Mouse (Mus musculus) hindbrain, postnatal 0 days (tissue): ENCODE results near the gene Slc30a4. TPM values are rescaled to one million over a fixed set of nuclear protein-coding genes. Genes with fewer than 3 reads are reported as not detected.
A peak's percentile ranks its signal among the peaks of the same experiment; 100 is the strongest.

Experiments
- ATAC-seq: fragments of 200-750 bp; cut with Nextera tagmentation; 2 replicates; pipeline ENCODE4 v1.8.0; 2017; ENCODE audit warnings: mild to moderate bottlenecking, moderate TSS enrichment, moderate library complexity
- DNase-seq: peaks from one replicate; pipeline ENCODE4 v3.0.0-alpha.2; 2015; ENCODE audit warnings: low spot score
- H3K27ac ChIP-seq: fragments of 300-500 bp; sonication (generic); 2 replicates; pipeline ENCODE4 v1.5.1; 2014; ENCODE audit warnings: mild to moderate bottlenecking
- H3K27me3 ChIP-seq: fragments of 300-500 bp; sonication (generic); 2 replicates; pipeline ENCODE4 v1.6.1; 2014; ENCODE audit warnings: low read length, mixed read lengths; ENCODE audit not compliant: insufficient read depth
- H3K36me3 ChIP-seq: fragments of 300-500 bp; sonication (generic); 2 replicates; pipeline ENCODE4 v1.6.1; 2014; ENCODE audit warnings: low read length, mixed read lengths; ENCODE audit not compliant: insufficient read depth
- H3K4me1 ChIP-seq: fragments of 300-500 bp; sonication (generic); 2 replicates; pipeline ENCODE4 v1.6.1; 2014; ENCODE audit warnings: antibody characterized with exemption, low read length, mixed read lengths; ENCODE audit not compliant: insufficient read depth
- H3K4me2 ChIP-seq: fragments of 300-500 bp; sonication (generic); 2 replicates; pipeline ENCODE4 v1.6.1; 2014; ENCODE audit warnings: low read depth, mild to moderate bottlenecking, low read length, moderate library complexity, mixed read lengths
- H3K4me3 ChIP-seq: fragments of 300-500 bp; sonication (generic); 2 replicates; pipeline ENCODE4 v1.5.1; 2014; ENCODE audit warnings: low read length
- H3K9ac ChIP-seq: fragments of 300-500 bp; sonication (generic); replicated peaks from 2 replicates; pipeline ENCODE4 v1.6.1; 2014; ENCODE audit warnings: mild to moderate bottlenecking, low read length, moderate library complexity, mixed read lengths
- H3K9me3 ChIP-seq: fragments of 300-500 bp; sonication (generic); 2 replicates; pipeline ENCODE4 v1.6.1; 2016; ENCODE audit warnings: low read length, mixed read lengths
- CTCF ChIP-seq: IDR thresholded peaks from 2 replicates; pipeline ENCODE4 v1.5.1; 2016; ENCODE audit warnings: antibody characterized with exemption, control low read depth, low read depth
- WGBS: fragments of 180-500 bp; shearing (Covaris S2); extraction: QIAGEN DNeasy Blood & Tissue Kit; methylation state at CpG from one replicate; pipeline ENCODE4 v1.1.7; 2014; 5-methylcytosine and 5-hydroxymethylcytosine counted together
- polyA plus RNA-seq: library from polyadenylated mRNA; unstranded; fragments of >200 nt; fragmentation: Nextera tagmentation; extraction: Ambion mirVana; gene quantifications from 2 replicates; pipeline ENCODE4 v1.2.1, GENCODE M21; 2015
- total RNA-seq: library from RNA; depleted of rRNA; stranded (reverse); fragments of >200 nt; gene quantifications from 2 replicates; pipeline ENCODE4 v1.2.3, GENCODE M21; 2014

Gene Slc30a4
- total and polyA plus RNA-seq, 2 experiments from 2014 or later: 6.6 to 32.0 TPM

DNA sequence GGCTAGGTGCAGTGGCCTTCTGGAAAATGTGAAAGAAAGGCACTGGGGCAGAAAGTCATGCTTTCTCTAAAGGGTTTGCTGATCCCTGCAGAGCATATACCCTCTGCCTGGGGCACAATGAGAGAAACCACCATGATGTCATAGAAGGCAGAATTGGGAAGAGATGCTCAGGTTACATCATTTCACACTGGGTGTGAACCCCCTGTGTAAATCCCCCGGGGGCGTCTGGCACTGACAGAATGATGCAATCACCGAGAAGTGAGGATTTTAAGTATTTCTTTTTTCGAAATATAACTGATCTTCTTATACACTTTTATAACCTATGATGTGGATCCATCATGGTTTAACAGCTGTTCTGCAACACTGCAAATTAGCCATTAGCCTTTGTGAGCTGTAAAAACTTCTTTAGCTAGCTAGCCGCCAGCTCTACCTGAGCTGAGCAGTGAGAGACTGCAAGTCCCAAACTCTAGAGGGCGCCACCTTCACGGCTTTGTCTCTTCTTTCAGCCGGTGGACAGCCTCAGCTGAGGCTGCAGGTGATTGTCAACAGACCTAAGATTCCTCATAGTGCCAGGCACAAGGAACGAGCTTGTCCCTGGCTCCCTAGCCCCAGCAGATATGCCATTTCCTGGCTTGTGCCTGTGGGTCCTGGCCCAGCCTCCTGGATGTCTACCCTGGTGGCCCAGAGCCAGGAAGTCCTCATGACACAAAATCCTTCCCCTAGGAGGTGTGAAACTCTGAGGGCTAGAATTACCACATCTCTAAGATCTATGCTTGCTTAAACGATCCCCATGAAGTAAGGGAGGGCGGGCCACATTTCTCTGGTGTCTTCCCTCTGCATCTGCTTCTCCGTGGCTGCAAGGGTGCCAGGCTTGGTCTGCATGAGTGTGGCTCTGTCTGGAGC, 36.2 kb downstream of the Slc30a4 start:
- H3K4me3 ChIP-seq: no peak overlapping the region
- H3K27ac ChIP-seq: no peak overlapping the region
- no peaks in the 10 kb centered on the region for H3K9me3 ChIP-seq
- DNase-seq (peak; percentile 70), ATAC-seq (peak; percentile 59; the same call in 1 of the 2 replicates)
- TF ChIP-seq CTCF: peak; percentile 69
- WGBS: 49% methylated on average over 12 of the region's 12 CpGs
- H3K36me3 ChIP-seq: no peaks in the 10 kb centered on the region
- H3K4me2 ChIP-seq: no peak overlapping the region
- no peak overlapping the region for H3K9ac ChIP-seq
- no peaks in the 10 kb centered on the region for H3K4me1 ChIP-seq
- no peaks in the 10 kb centered on the region for H3K27me3 ChIP-seq

DNA sequence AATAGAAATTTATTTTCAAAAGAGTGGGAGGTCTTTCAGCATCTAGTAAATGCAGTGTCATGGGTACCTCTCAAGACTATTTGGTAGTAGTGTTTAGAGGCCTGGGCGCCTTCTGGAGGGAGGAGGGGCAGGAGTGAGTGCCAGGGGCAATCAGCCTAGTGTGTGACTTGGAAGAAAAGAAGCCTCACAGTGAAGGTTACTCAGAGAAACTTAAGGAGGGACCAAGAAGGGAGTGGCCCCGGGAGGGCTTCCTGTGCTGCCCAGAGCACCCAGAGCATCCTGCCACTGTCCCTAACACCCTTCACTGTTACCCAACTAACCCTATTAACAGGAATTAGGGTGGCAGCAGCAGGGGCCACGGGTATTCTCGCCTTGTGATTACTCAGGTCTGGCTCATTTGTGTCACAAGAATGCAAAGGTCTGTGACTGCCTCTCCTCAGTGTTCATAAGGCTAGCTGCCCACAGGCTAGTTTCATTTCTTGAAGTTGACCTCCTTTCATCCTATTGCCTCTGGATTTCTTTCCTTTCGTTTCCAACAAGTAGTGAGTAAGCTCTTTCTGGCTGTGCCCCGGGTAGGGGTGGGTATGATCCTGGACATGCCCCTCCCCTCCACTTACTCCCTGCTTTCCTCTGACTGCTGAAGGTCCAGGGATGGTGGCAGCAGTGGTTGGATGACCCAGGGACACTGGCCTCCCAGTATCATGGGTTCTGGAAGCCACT, 37.0 kb downstream of the Slc30a4 start:
- no peak for TF ChIP-seq CTCF
- H3K4me1 ChIP-seq: no peaks in the 10 kb centered on the region
- H3K36me3 ChIP-seq: no peaks in the 10 kb centered on the region
- no peak overlapping the region for H3K4me2 ChIP-seq
- H3K27ac ChIP-seq: no peak overlapping the region
- H3K4me3 ChIP-seq: no peak overlapping the region
- ATAC-seq (no peak), DNase-seq (no peak)
- H3K9me3 ChIP-seq: no peaks in the 10 kb centered on the region
- 57% methylated on average over 6 of the region's 6 CpGs for WGBS
- H3K27me3 ChIP-seq: no peaks in the 10 kb centered on the region
- no peak overlapping the region for H3K9ac ChIP-seq

DNA sequence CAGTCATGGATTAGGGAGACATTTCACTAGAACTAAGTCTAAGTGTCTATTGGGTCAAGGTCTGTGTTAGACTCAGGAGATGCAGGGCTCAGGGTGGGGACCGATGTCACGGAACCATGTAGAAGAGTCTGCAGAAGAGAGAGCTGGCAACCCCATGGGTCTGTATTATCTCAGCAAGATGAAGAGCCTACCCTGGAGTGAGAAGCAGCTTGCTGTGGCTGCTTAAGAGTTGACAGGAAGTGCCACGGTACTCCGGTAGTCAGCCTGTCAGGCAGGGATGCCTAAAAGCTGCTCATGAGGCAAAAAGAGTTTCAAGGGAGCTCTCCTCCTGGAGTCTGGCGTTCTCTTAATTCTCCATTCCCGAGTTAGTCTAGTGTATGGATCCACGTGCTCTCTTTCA, 42.6 kb downstream of the Slc30a4 start:
- Histone ChIP-seq H3K4me1 (no peaks in the 10 kb centered on the region), H3K4me2 (no peak overlapping the region), H3K27ac (no peak overlapping the region), H3K27me3 (no peaks in the 10 kb centered on the region), H3K9me3 (no peaks in the 10 kb centered on the region), H3K4me3 (no peak overlapping the region), H3K9ac (no peak overlapping the region), H3K36me3 (no peaks in the 10 kb centered on the region)
- no peak for TF ChIP-seq CTCF
- ATAC-seq: no peak
- WGBS: 90% methylated on average over 7 of the region's 7 CpGs
- no peak for DNase-seq

DNA sequence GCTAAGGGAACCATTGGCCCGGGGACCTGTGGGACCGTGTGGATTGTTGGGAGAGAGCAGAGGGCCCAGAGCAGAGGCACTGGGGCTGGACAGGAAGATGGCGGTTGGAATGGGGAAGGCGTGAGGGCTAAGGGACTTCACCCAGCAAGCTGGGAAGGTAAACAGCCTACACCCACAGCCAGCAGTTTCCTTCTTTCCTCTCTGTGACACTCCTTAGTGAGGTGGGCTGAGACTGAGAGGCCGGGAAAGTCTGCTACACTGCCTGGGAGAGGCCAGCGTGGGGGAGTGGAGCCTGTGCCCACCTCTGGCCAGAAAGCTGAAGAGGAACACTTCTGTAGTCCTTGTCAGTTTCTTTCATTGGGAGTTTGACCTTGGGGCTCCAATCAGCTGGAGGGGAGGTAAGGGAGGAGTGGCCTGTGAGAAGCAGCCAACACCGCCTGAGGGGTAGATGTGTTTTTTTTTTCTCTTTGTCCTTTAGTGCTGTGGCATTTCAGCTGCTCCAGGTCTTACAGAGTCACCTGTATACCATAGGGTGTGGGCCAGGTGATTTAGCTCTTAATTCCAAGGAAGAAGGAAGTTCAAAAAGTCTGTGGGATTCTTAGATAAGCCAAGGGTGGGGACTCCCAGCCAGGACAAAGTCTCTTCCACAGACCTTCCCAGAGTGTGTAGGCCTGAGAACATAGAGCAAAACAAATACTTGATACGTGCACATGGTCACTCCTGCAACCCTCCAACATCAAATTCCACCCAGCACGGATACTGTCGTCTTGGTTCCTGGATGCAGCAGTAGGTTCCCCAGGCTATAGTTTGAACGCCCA, 44.5 kb downstream of the Slc30a4 start:
- DNase-seq: no peak
- no peak for TF ChIP-seq CTCF
- Histone ChIP-seq H3K4me3 (no peak overlapping the region), H3K4me1 (no peaks in the 10 kb centered on the region), H3K27me3 (no peaks in the 10 kb centered on the region), H3K9ac (no peak overlapping the region), H3K27ac (no peak overlapping the region), H3K9me3 (no peaks in the 10 kb centered on the region), H3K36me3 (no peaks in the 10 kb centered on the region), H3K4me2 (no peak overlapping the region)
- WGBS: 89% methylated on average over 11 of the region's 11 CpGs
- ATAC-seq: no peak

DNA sequence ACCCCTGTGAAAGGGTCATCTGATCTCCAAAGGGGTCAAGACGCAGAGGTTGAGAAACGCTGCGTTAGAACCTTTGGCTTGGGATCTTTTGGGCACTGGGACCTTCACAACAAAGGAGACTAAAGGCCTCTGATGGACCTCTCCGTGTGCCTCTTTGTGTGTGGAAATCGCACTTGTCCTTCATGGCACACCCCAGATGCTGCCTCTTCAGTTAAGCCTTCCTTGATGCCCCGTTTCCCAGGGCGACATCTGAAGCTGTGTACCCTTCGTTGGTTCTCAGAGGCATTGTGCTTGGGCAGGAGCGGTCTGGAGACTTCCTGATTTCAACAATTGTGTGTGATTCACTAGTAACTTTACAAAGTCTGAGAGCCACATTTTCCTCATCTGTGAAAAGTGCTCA, 45.7 kb downstream of the Slc30a4 start:
- no peaks in the 10 kb centered on the region for H3K4me1 ChIP-seq

DNA sequence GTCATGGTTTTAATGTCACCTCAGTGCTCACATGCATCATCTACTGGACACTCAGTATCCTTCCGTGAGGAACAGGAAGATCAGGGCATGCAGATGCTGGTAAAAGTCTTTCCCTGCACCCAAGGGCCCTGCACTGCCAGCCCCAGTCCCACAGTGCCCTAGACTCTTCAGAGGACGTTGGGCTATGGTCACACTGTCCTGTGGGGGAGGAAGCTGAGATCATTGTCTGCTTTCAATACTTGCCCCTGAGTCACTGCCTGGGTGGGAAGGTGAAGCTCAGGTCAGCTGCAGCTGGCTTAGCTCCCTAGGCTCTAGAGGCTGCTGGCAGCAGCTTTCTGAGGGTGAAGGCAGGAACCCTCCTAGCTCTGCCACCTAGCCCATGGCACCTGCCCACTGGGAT, 46.4 kb downstream of the Slc30a4 start:
- Histone ChIP-seq H3K4me2 (no peak overlapping the region), H3K9me3 (no peaks in the 10 kb centered on the region), H3K36me3 (no peaks in the 10 kb centered on the region), H3K4me1 (no peaks in the 10 kb centered on the region), H3K4me3 (no peak overlapping the region), H3K9ac (no peak overlapping the region), H3K27ac (no peak overlapping the region), H3K27me3 (no peaks in the 10 kb centered on the region)
- ATAC-seq: no peak
- 61% methylated on average over 2 of the region's 2 CpGs for WGBS
- no peak for TF ChIP-seq CTCF
- DNase-seq: no peak

More for the DNA sequence above, 45.7 kb downstream of the Slc30a4 start:
- Histone ChIP-seq H3K4me2 (no peak overlapping the region), H3K27me3 (no peaks in the 10 kb centered on the region), H3K36me3 (no peaks in the 10 kb centered on the region), H3K9ac (no peak overlapping the region), H3K4me3 (no peak overlapping the region), H3K9me3 (no peaks in the 10 kb centered on the region), H3K27ac (no peak overlapping the region)
- no peak for DNase-seq
- no peak for ATAC-seq
- WGBS: 62% methylated on average over 9 of the region's 9 CpGs
- TF ChIP-seq CTCF: no peak
